Mouse (Mus musculus) right cerebral cortex, adult 18-20 months (tissue): ENCODE results near the gene Gtf3c6.
A peak's percentile ranks its signal among the peaks of the same experiment; 100 is the strongest.

Experiments
- DNase-seq: peaks from one replicate; pipeline ENCODE4 v3.0.0; 2022; ENCODE audit warnings: mixed read lengths

Gene Gtf3c6

GRCm38 (mm10) chr10:40258401-40258966 lies 576 bp upstream of the Gtf3c6 start:
- peak; percentile 52 for DNase-seq

GRCm38 (mm10) chr10:40256716-40257115 lies 1.2 kb downstream of the Gtf3c6 start:
- DNase-seq, result peak; percentile 41

GRCm38 (mm10) chr10:40250969-40251368 lies 6.9 kb downstream of the Gtf3c6 start:
- DNase-seq, result no peak

GRCm38 (mm10) chr10:40249625-40250024 lies 8.3 kb downstream of the Gtf3c6 start:
- peak; percentile 10 for DNase-seq

- DNase-seq, result no peak
Observed at GRCm38 (mm10) chr10:40247166-40247716, 10.7 kb downstream of the Gtf3c6 start.

- peak; percentile 88 for DNase-seq
Observed at GRCm38 (mm10) chr10:40246374-40247165, 11.3 kb downstream of the Gtf3c6 start, which contains the start of gene Rpf2. TSS of gene Rpf2 (minus strand) at chr10:40247036.

GRCm38 (mm10) chr10:40237826-40238225 lies 20.1 kb downstream of the Gtf3c6 start:
- DNase-seq, result no peak

GRCm38 (mm10) chr10:40233241-40233640 lies 24.7 kb downstream of the Gtf3c6 start:
- no peak for DNase-seq

GRCm38 (mm10) chr10:40232442-40232841 lies 25.5 kb downstream of the Gtf3c6 start:
- DNase-seq, result no peak

GRCm38 (mm10) chr10:40229725-40230124 lies 28.2 kb downstream of the Gtf3c6 start:
- DNase-seq, result no peak

GRCm38 (mm10) chr10:40227660-40228303 lies 30.1 kb downstream of the Gtf3c6 start:
- no peak for DNase-seq

- no peak for DNase-seq
Observed at GRCm38 (mm10) chr10:40218874-40219273, 39.0 kb downstream of the Gtf3c6 start.

GRCm38 (mm10) chr10:40212443-40213169 lies 45.3 kb downstream of the Gtf3c6 start:
- DNase-seq, result peak; percentile 90
